Mouse (Mus musculus): ENCODE data around the gene Eif1b. TPM values are rescaled to one million over a fixed set of nuclear protein-coding genes. Genes with fewer than 3 reads are reported as not detected.

Gene Eif1b
- total RNA-seq (2021) = 100 to 1,000 TPM; 173 to 174 TPM
- long read RNA-seq, experiment 1, transcript Eif1b-201 (4 exons, 1,035 nt) = major isoform, 143 of 151 reads
- long read RNA-seq, experiment 1, partial matches to known transcripts = 0 of 151 reads
- long read RNA-seq, experiment 1, other reads (novel, unspliced or antisense) = 8 of 151 reads
- long read RNA-seq, experiment 2, transcript Eif1b-201 (4 exons, 1,035 nt) = major isoform, 117 of 120 reads
- long read RNA-seq, experiment 2, partial matches to known transcripts = 1 of 120 reads
- long read RNA-seq, experiment 2, other reads (novel, unspliced or antisense) = 2 of 120 reads

DNA sequence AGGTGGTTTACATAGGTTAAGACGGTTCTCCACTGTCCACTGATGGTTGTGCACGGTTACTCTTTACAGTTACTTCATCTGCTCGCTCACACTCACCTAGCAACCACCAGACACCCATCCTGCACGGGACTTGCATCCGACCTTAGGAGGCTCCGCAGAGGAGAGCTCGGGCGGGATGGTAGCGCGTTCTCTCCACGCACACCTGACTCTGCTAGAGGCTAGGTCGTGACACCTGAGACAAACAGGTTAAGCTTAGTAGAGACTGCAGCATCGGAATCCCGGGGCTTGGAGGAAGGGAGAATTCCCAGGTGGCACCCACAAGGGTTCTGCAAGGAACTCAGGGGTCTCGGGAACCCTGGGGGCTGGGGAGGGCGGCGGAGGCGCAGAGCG is at the start of gene Eif1b:
TSS of gene Eif1b (plus strand) at position 223 of the 390 bp plus-strand sequence.
- intact Hi-C loops (cut with DNase I) = loop anchor here (5.0 kb wide), 1 partner anchor 35 kb away; no protein-coding TSS in a partner anchor
- no peak for DNase-seq (ENCODE audit: low spot score in 2 of 2)

DNA sequence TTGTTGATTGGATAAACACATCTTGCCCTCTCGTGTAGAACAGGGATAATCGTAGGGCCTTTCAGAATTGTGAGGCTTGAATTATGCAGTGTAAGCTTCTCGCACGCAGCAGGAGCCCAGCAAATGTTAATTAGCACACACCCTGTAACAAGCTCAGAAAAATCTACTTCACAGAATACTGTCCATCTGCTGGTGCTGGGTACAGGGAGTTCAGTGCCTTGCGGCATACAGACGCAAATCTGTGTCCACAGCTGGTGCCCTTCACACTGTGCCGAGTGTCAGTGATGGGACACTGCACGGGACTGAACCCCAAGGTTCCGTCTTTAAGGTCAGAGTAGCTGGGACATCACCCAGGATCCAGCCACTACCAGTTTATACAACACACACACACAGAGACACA is 47.4 kb upstream of the Eif1b start:
- intact Hi-C loops (cut with DNase I) = no loop called here
- DNase-seq (ENCODE audit: low spot score in 2 of 2) = peak in 1 of 2 experiments; percentile 67

DNA sequence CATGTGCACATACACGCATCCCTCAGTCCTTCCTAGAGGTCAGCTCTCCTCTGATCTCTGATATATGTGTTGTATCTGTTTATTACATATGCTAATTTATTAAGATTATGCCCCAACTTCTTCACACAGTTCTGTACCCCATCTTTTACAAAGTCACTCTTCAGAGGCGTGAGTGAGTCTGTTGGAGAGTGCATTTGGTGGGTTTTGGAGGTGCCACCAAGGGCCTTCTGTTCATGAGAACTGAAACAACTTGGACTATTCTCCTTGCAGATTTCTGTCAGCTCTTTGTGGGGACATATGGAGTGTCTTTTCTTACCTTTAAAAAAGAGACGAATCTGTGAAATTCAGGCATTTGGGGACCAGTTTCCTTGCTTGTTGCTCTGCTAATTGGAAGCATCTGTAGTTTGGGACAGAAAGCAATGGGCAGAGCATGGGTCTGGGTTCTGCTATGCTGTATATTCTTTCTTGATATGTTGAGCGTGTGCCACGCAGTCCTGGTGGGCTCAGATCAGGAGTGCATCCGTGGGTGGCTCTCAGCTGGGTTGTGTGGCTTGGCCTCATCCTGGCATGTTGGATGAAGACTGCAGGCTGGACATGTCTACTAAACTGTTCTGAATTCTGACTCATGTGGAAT is 42.2 kb upstream of the Eif1b start:
- intact Hi-C loops (cut with DNase I) = no loop called here
- no peak for DNase-seq (ENCODE audit: low spot score in 2 of 2)

DNA sequence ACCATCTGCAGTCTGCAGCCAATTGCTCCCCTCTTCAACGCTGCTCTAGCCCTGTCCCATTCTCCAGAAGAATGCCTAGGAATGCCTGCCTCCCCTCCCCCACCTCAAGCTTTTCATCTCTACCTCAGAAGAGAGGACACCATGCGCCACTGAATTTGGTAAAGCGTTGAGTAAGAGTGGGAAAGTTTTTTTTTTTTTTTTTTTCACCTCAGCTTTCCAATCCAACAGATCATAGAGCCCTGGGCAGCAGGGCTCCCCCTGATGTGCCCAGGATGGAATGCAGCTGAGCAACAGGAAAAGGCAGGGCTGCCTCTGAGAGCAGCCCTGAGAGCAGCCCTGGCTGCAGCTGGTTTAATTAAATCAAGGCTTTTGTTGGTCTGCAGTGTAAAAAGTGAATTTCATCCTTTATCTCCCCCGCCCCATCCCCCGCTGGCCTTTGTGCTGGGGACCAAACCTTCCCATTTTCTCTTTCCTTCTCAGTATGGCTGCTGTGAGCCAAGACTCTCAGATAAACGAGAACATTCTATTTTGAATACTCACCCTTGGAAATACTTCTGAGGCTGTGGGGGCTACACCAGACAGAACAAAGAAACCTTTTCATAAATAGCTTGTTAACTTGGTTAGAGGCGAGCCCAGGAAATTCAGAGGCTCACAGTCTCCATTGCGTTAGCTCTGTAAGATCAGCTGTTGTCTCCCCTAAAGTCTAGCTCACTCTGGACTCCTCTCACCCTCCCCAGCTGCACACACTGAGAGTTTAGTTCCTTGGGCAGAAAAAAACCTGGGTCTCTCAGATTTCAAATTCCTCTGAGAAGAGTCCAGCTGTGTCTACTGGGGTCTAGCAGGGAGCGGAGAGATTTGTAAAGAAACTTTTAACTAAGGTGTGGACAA is 36.0 kb upstream of the Eif1b start:
- peak; percentile 55 to 69 for DNase-seq (ENCODE audit: low spot score in 2 of 2)
- intact Hi-C loops (cut with DNase I) = loop anchor here (5.0 kb wide), 1 partner anchor 36 kb away; the partner anchor contains the start of gene Eif1b

DNA sequence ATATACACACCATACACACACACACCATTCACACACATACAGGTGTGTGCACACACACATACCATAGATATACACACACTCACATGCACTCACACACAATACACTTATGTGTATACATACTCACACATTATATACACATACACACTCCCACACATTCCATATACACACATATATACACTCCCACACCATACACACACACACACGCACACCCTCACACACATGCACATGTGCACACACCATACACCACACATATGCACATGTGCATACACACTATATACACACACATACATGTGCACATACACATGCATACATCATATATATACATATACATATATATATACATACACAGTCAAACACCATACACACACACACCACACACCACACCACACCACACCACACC is 21.6 kb upstream of the Eif1b start:
- intact Hi-C loops (cut with DNase I) = no loop called here
- DNase-seq (ENCODE audit: low spot score in 2 of 2) = no peak

DNA sequence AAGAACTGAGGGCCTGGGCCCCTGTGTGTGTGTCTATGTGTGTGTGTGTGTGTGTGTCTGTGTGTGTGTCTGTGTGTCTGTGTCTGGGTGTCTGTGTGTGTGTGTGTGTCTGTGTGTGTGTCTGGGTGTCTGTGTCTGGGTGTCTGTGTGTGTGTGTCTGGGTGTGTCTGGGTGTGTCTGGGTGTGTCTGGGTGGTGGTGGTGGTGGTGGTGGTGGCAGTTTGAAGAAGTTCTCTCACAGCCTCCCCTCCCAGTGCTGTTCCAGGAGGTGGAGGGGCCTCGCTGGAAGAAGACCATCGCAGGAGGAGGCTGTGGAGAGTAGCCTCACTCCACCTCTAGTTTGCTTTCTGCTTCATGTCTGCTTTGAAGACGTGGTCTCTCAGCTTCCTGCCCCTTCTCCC is 10.4 kb upstream of the Eif1b start:
- intact Hi-C loops (cut with DNase I) = no loop called here
- no peak for DNase-seq (ENCODE audit: low spot score in 2 of 2)

DNA sequence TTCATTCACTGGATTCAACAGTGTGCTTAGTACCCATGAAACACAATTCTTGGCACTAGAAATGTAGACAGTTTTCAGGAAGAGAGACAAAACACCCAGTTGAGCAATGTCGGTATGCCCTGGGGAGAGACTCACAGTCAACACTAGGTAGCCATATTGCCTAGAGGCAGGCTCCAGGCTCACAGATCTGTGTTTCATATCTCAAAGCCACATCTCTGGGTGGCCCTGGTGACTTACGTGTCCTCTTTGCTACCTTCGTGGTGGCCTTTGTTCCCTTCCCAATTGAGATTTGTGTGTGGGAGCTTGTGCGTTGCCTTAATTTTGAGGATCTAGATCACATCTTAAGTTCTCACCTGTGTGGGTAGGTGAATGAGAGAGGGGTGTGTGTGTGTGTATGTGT is 9.7 kb upstream of the Eif1b start:
- no peak for DNase-seq (ENCODE audit: low spot score in 2 of 2)

DNA sequence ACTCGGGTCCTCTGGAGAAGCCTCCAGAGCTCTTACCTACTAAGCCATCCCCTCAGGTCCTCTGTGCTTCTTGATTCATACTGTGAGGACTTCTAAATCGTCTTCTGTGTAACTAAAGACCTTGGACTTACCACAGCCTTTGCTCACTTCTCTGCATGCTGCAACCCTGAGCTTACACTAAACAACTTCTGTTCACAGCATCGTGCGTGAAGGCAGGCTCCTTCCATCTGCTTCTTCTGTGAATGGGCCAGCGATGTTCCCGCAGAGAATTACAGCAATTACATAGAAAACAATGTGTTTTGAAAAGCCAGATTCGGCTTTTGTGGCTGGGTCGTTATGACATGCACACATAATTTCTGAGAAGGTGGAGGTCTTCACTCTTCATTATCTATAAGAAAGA is 8.9 kb upstream of the Eif1b start:
- intact Hi-C loops (cut with DNase I) = no loop called here
- DNase-seq (ENCODE audit: low spot score in 2 of 2) = no peak

More for the DNA sequence above, 9.7 kb upstream of the Eif1b start:
- intact Hi-C loops (cut with DNase I) = no loop called here

DNA sequence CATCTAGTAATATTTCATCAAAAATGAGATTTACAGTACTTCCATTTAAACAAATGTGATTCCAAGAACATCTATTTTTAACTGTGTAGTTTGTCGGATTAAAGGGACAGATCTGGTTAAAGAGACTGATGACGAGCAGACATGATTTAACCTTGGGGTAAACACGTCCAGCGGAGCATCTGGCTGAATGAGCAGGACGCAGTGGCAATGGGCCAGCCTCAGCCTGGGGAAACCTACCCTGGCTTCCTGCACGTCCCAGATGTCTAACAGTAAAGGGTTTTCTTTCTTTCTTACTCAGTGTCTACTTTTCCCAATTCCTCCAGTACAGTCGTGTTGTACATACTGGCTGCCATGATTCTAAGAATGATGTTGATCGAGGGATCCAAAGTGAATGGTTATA is 5.0 kb upstream of the Eif1b start:
- intact Hi-C loops (cut with DNase I) = no loop called here
- DNase-seq (ENCODE audit: low spot score in 2 of 2) = no peak

DNA sequence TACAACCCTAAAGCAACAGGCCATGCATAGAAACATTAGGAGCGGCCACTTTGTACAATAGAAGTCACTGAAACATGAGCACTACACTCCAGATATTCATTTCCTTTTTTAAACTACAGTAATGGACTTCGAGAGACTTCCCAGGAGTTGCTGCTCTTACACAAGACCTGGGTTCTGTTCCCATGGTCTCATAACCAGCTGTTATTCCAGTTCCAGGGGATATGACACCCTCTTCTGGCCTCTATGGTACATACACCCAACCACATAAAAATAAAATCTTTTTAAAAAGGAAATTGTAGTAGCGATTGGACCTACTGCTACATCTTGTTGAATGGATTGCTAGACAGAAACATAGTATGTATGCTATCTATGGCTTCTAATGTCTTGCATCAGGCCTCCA is 523 bp upstream of the Eif1b start:
- intact Hi-C loops (cut with DNase I) = loop anchor here (5.0 kb wide), 1 partner anchor 34 kb away; no protein-coding TSS in a partner anchor
- no peak for DNase-seq (ENCODE audit: low spot score in 2 of 2)

DNA sequence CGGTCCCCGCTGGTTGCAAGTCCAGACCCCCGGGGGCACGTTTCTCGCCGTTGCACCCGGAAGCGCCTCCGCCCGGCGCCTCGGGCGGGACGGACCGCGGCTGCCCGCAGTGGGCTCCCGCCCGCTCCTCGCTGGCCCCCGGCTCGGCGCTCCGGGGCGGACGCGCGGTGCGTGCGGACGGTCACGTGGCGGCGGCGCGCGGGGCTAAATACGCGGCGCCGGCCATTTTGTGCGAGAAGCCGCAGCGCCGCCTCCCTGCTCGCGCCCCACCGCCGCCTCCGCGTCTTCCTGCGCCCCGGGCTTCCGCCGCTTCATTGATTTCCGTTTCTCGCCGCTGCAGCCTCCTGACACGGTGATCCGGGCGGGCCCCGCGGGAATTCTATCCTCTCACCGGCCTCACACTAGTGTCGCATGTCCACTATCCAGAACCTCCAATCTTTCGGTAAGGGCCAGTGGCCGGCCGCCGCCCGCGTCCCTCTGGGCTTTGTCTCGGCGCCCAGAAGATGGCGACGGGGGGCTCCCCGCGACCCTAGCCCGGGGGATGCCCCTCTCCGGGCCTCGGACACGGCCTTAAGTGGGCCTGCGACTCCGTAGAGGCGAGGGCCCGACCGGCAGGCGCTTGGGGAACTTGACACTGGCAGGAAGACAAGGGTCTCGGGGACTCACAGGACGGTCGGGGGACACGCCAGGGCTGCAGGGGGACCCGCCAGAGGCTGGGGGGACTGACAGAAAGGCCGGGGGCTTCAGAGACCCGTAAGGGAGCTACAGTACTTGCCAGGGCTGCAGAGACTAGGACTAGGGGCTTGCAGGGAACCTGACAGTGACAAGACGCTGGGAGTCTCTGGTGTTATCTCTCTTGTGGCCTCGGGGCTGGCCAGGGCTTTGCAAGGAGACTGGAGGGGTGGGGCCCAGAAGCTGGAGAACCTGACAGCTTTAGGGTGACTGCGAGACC is 644 bp downstream of the Eif1b start:
- intact Hi-C loops (cut with DNase I) = loop anchor here (5.0 kb wide), 1 partner anchor 35 kb away; no protein-coding TSS in a partner anchor

DNA sequence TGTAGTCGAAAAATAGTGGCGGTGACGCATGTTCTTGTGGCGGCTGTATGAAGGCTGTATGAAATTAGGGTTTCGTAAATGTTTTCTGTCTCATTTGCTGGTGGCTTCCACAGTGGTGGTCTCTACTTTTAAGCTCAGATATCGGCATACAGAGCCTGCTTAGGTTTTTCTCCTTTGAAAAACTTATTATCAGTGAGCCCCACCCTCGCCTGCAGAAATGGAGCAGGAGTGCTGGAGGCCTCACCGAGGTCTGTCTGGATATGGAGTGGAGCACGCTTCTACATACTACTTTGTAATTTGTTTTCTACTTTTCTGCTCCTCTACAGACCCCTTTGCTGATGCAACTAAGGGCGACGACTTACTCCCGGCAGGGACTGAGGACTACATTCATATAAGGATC is 1.7 kb downstream of the Eif1b start:
- intact Hi-C loops (cut with DNase I) = loop anchor here (5.0 kb wide), 1 partner anchor 36 kb away; no protein-coding TSS in a partner anchor
- no peak for DNase-seq (ENCODE audit: low spot score in 2 of 2)

More for the DNA sequence above, 644 bp downstream of the Eif1b start:
- peak; percentile 79 to 85 for DNase-seq (ENCODE audit: low spot score in 2 of 2)

DNA sequence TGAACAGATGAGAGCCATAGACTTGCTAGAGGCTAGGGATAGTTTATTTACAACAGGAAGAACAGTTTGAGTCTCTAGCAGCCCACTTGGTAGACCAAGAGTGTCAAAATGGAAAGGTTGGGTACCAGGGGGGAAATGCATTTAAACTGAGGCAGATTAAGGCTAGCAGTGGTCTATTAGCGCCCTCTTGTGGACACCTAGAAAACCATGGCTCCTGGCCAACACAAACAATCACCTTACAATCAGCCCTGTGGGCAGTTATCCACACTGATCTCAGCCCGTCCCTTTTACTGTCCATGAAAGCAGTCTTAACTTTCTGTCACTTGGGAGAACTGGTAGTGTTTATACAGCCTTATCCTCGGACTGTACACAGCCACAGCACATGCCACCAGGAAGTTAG is 4.7 kb downstream of the Eif1b start:
- intact Hi-C loops (cut with DNase I) = loop anchor here (1.0 to 5.0 kb wide), 2 partner anchors 62 to 354 kb away; no protein-coding TSS in a partner anchor
- peak; percentile 78 to 86 for DNase-seq (ENCODE audit: low spot score in 2 of 2)

DNA sequence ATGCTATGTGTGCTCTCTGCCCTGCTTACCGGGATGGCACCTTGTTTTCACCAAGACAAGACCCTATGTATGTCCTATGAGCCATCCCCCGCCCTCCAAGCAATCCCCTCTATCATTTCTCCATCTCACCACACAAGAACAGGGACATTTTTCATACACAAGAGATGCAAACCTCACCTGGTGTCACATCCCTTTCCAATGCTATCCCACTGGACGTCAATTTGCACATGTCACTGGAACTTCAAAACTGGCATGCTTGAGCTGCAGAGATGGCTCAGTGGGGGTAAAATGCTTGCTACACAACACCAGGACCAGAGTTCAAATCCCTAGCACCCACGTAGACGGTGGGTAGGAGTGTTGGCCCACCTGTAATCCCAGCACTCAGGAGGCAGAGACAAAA is 6.0 kb downstream of the Eif1b start:
- intact Hi-C loops (cut with DNase I) = loop anchor here (5.0 kb wide), 1 partner anchor 356 kb away; no protein-coding TSS in a partner anchor
- no peak for DNase-seq (ENCODE audit: low spot score in 2 of 2)

DNA sequence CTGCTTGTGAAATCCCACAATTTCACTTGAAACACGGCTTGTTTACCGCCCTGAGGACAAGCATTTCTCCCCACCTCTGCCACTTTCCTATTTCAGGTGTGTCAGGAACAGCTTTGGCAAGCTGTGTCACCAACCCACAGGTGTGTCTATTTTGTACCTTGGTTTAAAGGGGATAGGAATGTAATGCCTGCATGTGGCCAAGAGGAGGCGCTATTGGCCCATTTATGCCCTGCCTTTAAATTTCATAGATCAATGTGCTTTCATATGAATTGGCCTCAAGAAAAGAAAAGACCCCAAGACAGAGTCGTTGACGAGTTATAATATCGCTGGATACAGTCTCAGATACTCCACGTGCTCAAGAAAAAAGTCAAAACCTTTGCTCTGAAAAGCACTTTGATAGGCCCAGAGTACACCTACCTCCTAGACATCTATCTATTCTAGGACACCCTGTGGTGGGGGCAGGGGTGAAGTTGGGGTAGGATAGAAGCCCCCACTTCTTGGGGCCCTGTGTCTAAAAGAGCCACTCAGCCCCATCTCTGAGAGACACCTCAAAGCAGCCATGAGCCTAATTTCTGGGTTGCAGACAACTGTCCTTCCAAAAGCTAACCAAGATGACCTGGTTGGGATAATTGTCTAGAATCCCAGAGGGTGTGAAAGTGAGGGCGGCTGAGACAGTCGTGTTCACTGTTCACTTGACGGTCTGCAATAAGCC is 9.3 kb downstream of the Eif1b start:
- intact Hi-C loops (cut with DNase I) = loop anchor here (5.0 kb wide), 1 partner anchor 71 kb away; the partner anchor contains the start of gene Rpl14

DNA sequence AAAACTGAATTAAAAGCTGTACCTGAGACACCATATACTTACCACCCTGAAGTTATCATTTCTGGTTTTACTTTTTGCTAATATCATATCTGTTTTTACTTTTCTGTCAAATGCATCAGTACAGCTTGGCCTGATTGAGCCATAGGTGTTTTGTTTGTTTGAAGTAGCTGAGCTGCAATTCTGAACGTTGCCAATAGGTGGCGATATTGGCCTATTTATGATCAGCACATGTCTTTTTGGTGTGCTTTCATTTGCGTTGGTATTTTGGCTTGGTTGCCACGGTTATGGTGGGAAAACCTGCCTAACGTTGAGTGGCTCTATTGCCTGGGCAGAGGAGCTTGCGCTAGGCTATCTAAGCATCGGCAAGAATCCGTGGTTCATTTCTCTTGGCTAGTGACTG is 10.0 kb downstream of the Eif1b start:
- DNase-seq (ENCODE audit: low spot score in 2 of 2) = peak; percentile 85 to 87
- intact Hi-C loops (cut with DNase I) = loop anchor here (2.0 to 5.0 kb wide), 2 partner anchors 70 to 85 kb away; partner anchors contain the start of gene Rpl14

More for the DNA sequence above, 9.3 kb downstream of the Eif1b start:
- DNase-seq (ENCODE audit: low spot score in 2 of 2) = no peak

DNA sequence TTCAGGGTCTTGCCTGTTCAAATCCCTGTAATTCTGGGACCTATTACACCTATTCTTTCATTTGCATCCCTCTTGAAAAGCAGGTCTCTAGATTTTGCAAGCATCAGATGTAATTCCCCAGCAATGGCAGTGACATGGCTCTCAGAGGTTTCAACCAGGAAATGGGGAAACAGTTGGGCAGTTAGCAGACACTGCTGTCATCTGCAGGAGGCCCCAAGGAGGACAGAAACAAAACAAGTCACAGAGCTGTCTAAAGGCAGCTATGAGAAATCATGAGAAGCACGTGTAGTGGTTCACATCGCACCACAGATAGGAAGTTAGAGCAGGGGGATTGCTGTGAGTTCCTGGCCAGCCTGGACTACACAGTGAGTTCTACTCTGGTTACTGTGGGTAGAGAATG is 12.4 kb downstream of the Eif1b start:
- no peak for DNase-seq (ENCODE audit: low spot score in 2 of 2)
- intact Hi-C loops (cut with DNase I) = loop anchor here (5.0 kb wide), 1 partner anchor 68 kb away; the partner anchor contains the start of gene Rpl14

DNA sequence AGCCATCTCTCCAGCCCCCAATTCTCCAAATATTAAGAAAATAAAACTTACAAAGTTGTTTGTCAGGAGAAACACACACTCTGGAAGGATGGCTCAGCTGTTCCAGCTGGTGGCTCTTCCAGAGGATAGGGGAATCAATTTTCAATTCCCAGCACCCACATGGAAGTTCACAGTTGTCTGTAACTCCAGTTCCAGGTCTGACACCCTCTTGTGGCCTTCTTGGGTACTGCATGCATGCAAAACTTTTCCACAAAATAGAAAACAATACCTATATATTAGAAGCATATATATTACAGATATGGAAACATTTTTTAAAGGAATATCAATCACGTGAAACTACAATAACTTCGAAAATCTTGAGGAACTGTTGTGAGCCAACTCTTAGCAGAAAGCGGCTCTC is 19.7 kb downstream of the Eif1b start:
- intact Hi-C loops (cut with DNase I) = no loop called here
- DNase-seq (ENCODE audit: low spot score in 2 of 2) = no peak

Data from left cerebral cortex, postnatal 14 days (tissue).